Mouse (Mus musculus) heart, embryonic 11.5 days (tissue): Measurements from ENCODE around the gene Snx33. TPM values are rescaled to one million over a fixed set of nuclear protein-coding genes. Genes with fewer than 3 reads are reported as not detected.

Experiments used
- ATAC-seq: fragments of 200-750 bp; cut with Nextera tagmentation; replicated peaks from 2 replicates; pipeline ENCODE4 v1.8.0; 2017; ENCODE audit warnings: moderate library complexity; ENCODE audit not compliant: insufficient number of reproducible peaks, low FRiP score, low TSS enrichment
- H3K27ac ChIP-seq: fragments of 300-500 bp; sonication (generic); 2 replicates; pipeline ENCODE4 v1.5.1; 2014; ENCODE audit warnings: mild to moderate bottlenecking, low read depth, low read length
- H3K27me3 ChIP-seq: fragments of 300-500 bp; sonication (generic); 2 replicates; pipeline ENCODE4 v1.6.1; 2014; ENCODE audit warnings: mild to moderate bottlenecking, low read length, mixed read lengths; ENCODE audit not compliant: control insufficient read depth, insufficient read depth
- H3K36me3 ChIP-seq: fragments of 300-500 bp; sonication (generic); 2 replicates; pipeline ENCODE4 v1.6.1; 2014; ENCODE audit warnings: mild to moderate bottlenecking, low read length, moderate library complexity, mixed read lengths; ENCODE audit not compliant: control insufficient read depth, insufficient read depth
- H3K4me1 ChIP-seq: fragments of 300-500 bp; sonication (generic); 2 replicates; pipeline ENCODE4 v1.6.1; 2014; ENCODE audit warnings: low read length; ENCODE audit not compliant: control insufficient read depth, insufficient read depth
- H3K4me2 ChIP-seq: fragments of 300-500 bp; sonication (generic); 2 replicates; pipeline ENCODE4 v1.6.1; 2014; ENCODE audit warnings: mild to moderate bottlenecking, moderate library complexity
- H3K4me3 ChIP-seq: fragments of 300-500 bp; sonication (generic); 2 replicates; pipeline ENCODE4 v1.5.1; 2014; ENCODE audit warnings: low read depth, low read length
- H3K9ac ChIP-seq: fragments of 300-500 bp; sonication (generic); 2 replicates; pipeline ENCODE4 v1.6.1; 2014; ENCODE audit warnings: mild to moderate bottlenecking, low read depth, low read length, moderate library complexity
- H3K9me3 ChIP-seq: fragments of 300-500 bp; sonication (generic); replicated peaks from 2 replicates; pipeline ENCODE4 v1.6.1; 2016; ENCODE audit warnings: low read length; ENCODE audit not compliant: control insufficient read depth
- WGBS: fragments of 180-500 bp; shearing (Covaris S2); extraction: QIAGEN DNeasy Blood & Tissue Kit; methylation state at CpG from one replicate; pipeline ENCODE4 v1.1.7; 2014; ENCODE audit not compliant: insufficient replicate concordance; 5-methylcytosine and 5-hydroxymethylcytosine counted together
- polyA plus RNA-seq: library from polyadenylated mRNA; unstranded; fragments of >200 nt; fragmentation: Nextera tagmentation; extraction: Ambion mirVana; gene quantifications from 2 replicates; pipeline ENCODE4 v1.2.1, GENCODE M21; 2014

Snx33 gene
- polyA plus RNA-seq, 1 experiment from 2014 or later: 4.5 TPM

DNA sequence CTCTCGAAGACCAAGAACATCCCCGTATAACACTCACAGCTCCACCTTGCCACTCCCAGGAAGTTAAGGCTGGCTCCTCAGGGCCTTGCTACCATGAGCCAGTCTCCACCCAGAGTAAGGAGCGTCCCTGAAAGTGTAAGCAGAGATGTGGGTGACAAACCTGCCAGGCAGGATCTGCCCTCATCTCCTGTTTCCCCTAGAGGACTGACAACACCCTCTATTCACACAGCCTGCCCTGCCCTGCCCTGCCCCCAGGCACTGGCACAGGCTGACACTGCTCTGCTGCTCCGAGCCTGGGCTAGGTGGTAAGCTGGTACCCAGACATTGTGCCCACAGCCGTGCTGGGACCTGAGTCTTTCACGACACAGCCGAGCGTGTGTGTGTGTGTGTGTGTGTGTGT, 27.0 kb downstream of the Snx33 start:
- H3K9ac ChIP-seq: no peak overlapping the region
- H3K27ac ChIP-seq: no peak overlapping the region
- H3K9me3 ChIP-seq: no peaks in the 10 kb centered on the region
- 0 out of 2 replicates have a peak, but pooled peaks have one; percentile 28 for ATAC-seq
- H3K36me3 ChIP-seq: 0 out of 2 replicates have a peak, but pooled peaks cover 4% of the 10 kb centered on the region
- H3K4me2 ChIP-seq: no peak overlapping the region
- peaks cover 2% of the 10 kb centered on the region; the same call in 1 of the 2 replicates for H3K4me1 ChIP-seq
- WGBS: 58% methylated on average over 8 of the region's 8 CpGs
- no peak overlapping the region for H3K4me3 ChIP-seq
- H3K27me3 ChIP-seq: no peaks in the 10 kb centered on the region

GRCm38 (mm10) chr9:56900571-56900970, 27.6 kb downstream of the Snx33 start:
- Histone ChIP-seq H3K4me3 (no peak overlapping the region), H3K4me2 (no peak overlapping the region), H3K9me3 (no peaks in the 10 kb centered on the region), H3K27me3 (no peaks in the 10 kb centered on the region), H3K27ac (no peak overlapping the region), H3K4me1 (peaks cover 2% of the 10 kb centered on the region; the same call in 1 of the 2 replicates), H3K36me3 (0 out of 2 replicates have a peak, but pooled peaks cover 4% of the 10 kb centered on the region), H3K9ac (no peak overlapping the region)
- no peak for ATAC-seq
- WGBS: 39% methylated on average over 9 of the region's 9 CpGs

DNA sequence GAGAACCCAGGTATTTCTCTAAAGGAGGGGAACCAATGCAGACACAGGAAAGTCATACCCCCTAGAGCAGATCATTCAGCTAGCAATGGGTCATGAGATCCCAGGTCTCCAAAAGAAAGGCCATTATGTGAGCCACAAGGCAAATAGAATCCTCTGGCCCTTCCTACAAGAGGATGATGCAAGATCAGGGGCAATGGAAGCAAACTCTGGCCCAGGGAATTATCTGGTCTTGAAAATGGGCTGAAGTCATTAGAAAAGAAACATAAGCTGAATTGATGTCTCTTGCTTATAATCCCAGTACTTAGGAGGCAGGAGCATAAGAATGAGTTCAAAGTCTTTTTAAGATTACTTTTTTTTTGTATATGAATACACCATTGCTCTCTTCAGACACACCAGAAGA, 28.1 kb downstream of the Snx33 start:
- no peak overlapping the region for H3K4me2 ChIP-seq
- H3K4me1 ChIP-seq: peaks cover 2% of the 10 kb centered on the region; the same call in 1 of the 2 replicates
- H3K27me3 ChIP-seq: no peaks in the 10 kb centered on the region
- ATAC-seq: no peak
- no peak overlapping the region for H3K27ac ChIP-seq
- H3K36me3 ChIP-seq: 0 out of 2 replicates have a peak, but pooled peaks cover 4% of the 10 kb centered on the region
- H3K4me3 ChIP-seq: no peak overlapping the region
- H3K9me3 ChIP-seq: no peaks in the 10 kb centered on the region
- H3K9ac ChIP-seq: no peak overlapping the region

- H3K9me3 ChIP-seq: no peaks in the 10 kb centered on the region
- peak overlapping the region; percentile 16; the same call in 1 of the 2 replicates for H3K9ac ChIP-seq
- no peak for ATAC-seq
- H3K36me3 ChIP-seq: 0 out of 2 replicates have a peak, but pooled peaks cover 4% of the 10 kb centered on the region
- H3K4me2 ChIP-seq: no peak overlapping the region
- no peak overlapping the region for H3K4me3 ChIP-seq
- WGBS: 82% methylated on average over 11 of the region's 11 CpGs
- no peak overlapping the region for H3K27ac ChIP-seq
- H3K4me1 ChIP-seq: peaks cover 4% of the 10 kb centered on the region
- no peaks in the 10 kb centered on the region for H3K27me3 ChIP-seq
Observed at GRCm38 (mm10) chr9:56899409-56899808, 28.8 kb downstream of the Snx33 start.

DNA sequence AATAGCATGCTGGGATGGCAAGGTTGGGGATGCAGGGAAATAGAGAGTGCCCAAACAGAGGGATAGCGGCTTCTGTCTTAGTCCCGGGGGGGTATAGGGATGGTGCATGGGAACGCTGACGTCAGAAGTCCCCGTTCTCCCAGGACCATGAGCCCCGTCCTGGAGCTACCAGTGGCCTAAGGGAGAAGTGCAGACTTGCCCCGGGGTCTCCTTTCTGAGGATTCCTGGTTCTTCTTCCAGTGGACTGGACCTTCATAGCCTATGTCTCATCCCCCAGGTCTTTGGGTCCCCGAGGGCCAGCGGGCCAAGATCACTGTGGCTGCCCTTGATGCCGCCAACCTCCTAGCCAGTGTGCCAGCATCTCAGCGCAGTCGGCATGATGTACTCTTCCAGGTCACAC, 31.4 kb downstream of the Snx33 start:
- peaks cover 3% of the 10 kb centered on the region; the same call in 1 of the 2 replicates for H3K27me3 ChIP-seq
- WGBS: 90% methylated on average over 12 of the region's 12 CpGs
- no peak for ATAC-seq
- H3K36me3 ChIP-seq: peaks cover 4% of the 10 kb centered on the region; the same call in 1 of the 2 replicates
- H3K4me3 ChIP-seq: no peak overlapping the region
- no peak overlapping the region for H3K27ac ChIP-seq
- H3K9me3 ChIP-seq: no peaks in the 10 kb centered on the region
- H3K9ac ChIP-seq: no peak overlapping the region
- no peak overlapping the region for H3K4me2 ChIP-seq
- peaks cover 16% of the 10 kb centered on the region for H3K4me1 ChIP-seq

DNA sequence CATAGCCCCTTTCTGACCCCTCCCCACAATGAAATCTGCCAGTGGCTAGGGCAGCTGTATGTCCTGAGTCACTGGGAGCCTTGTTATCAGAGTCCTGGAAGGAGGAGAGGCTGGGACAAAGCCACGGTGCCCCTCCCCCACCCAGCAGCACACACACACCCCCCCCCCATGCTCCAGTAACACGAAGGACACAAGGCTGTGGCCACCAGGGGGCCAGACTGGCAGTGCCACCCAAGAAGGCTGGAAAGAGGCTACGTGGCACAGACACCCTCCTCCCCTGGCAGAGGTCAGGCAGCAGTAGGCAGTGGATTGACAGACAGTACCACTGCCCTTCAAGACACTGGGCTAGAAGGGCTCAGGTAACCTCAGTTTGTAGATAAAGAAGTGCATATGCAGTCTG, 34.2 kb downstream of the Snx33 start:
- Histone ChIP-seq H3K27ac (no peak overlapping the region), H3K4me3 (no peak overlapping the region), H3K36me3 (peaks cover 4% of the 10 kb centered on the region; the same call in 1 of the 2 replicates), H3K4me1 (peaks cover 17% of the 10 kb centered on the region), H3K9ac (0 out of 2 replicates have a peak overlapping the region, but pooled peaks have one; percentile 1), H3K27me3 (peaks cover 3% of the 10 kb centered on the region), H3K9me3 (no peaks in the 10 kb centered on the region), H3K4me2 (no peak overlapping the region)
- WGBS: 14% methylated on average over 3 of the region's 3 CpGs
- ATAC-seq: no peak

- peaks cover 3% of the 10 kb centered on the region for H3K27me3 ChIP-seq
- 63% methylated on average over 8 of the region's 8 CpGs for WGBS
- no peaks in the 10 kb centered on the region for H3K9me3 ChIP-seq
- no peak overlapping the region for H3K4me3 ChIP-seq
- no peak overlapping the region for H3K27ac ChIP-seq
- H3K4me2 ChIP-seq: no peak overlapping the region
- H3K9ac ChIP-seq: no peak overlapping the region
- H3K36me3 ChIP-seq: peaks cover 9% of the 10 kb centered on the region; the same call in 1 of the 2 replicates
- H3K4me1 ChIP-seq: peaks cover 17% of the 10 kb centered on the region
- no peak for ATAC-seq
Observed at GRCm38 (mm10) chr9:56893313-56893712, 34.9 kb downstream of the Snx33 start.

GRCm38 (mm10) chr9:56892111-56892510, 36.1 kb downstream of the Snx33 start:
- peaks cover 3% of the 10 kb centered on the region for H3K27me3 ChIP-seq
- no peak overlapping the region for H3K9ac ChIP-seq
- 89% methylated on average over 10 of the region's 10 CpGs for WGBS
- H3K36me3 ChIP-seq: peaks cover 11% of the 10 kb centered on the region; the same call in 1 of the 2 replicates
- ATAC-seq: no peak
- H3K9me3 ChIP-seq: no peaks in the 10 kb centered on the region
- peaks cover 17% of the 10 kb centered on the region for H3K4me1 ChIP-seq
- no peak overlapping the region for H3K4me2 ChIP-seq
- H3K27ac ChIP-seq: no peak overlapping the region
- H3K4me3 ChIP-seq: no peak overlapping the region

GRCm38 (mm10) chr9:56891517-56892011, 36.6 kb downstream of the Snx33 start:
- no peaks in the 10 kb centered on the region for H3K9me3 ChIP-seq
- H3K27me3 ChIP-seq: peaks cover 3% of the 10 kb centered on the region
- H3K27ac ChIP-seq: no peak overlapping the region
- 31% methylated on average over 12 of the region's 12 CpGs for WGBS
- no peak overlapping the region for H3K9ac ChIP-seq
- H3K36me3 ChIP-seq: peaks cover 13% of the 10 kb centered on the region; the same call in 1 of the 2 replicates
- no peak overlapping the region for H3K4me3 ChIP-seq
- H3K4me2 ChIP-seq: 0 out of 2 replicates have a peak overlapping the region, but pooled peaks have one; percentile 4
- H3K4me1 ChIP-seq: peaks cover 17% of the 10 kb centered on the region
- ATAC-seq: no peak
